8 mouse cellular contexts compared by ENCODE assay signal in genomic region chrX:140598850-140599560, GRCm38 (mm10). TPM values are rescaled to one million over a fixed set of nuclear protein-coding genes. Genes with fewer than 3 reads are reported as not detected.
DNase-seq lines count a peak whose midpoint lies in the region; ATAC-seq and TF ChIP-seq lines count a peak whose summit lies in the region.

No protein-coding gene starts in this region.

- no peak for TF ChIP-seq POLR2A in lung, adult 2 months (IDR thresholded peaks at IDR 0.05; ENCODE audit: borderline replicate concordance, extremely low read depth, low read depth, low read length)
- no peak for TF ChIP-seq POLR2A in thymus, adult 2 months (IDR thresholded peaks at IDR 0.05; ENCODE audit: control insufficient read depth, extremely low read depth, insufficient read depth, low read length, poor library complexity)

- H3K36me3 ChIP-seq in embryonic facial prominence, embryonic 13.5 days: no peaks in the 10 kb centered on the region
- peaks cover 8% of the 10 kb centered on the region for H3K36me3 ChIP-seq in heart, embryonic 12.5 days
- no peaks in the 10 kb centered on the region for H3K36me3 ChIP-seq in kidney, embryonic 15.5 days
- no peaks in the 10 kb centered on the region for H3K36me3 ChIP-seq in neural tube, embryonic 14.5 days (ENCODE audit: control insufficient read depth, insufficient read depth, low read length)
- H3K36me3 ChIP-seq in thymus, adult 2 months (ENCODE audit: control insufficient read depth, insufficient read depth, low read length): no peaks in the 10 kb centered on the region

- H3K4me3 ChIP-seq in embryonic facial prominence, embryonic 13.5 days: peak overlapping the region; percentile 52
- H3K4me3 ChIP-seq in heart, embryonic 12.5 days: peak overlapping the region; percentile 67
- H3K4me3 ChIP-seq in kidney, embryonic 15.5 days (replicated peaks): peak overlapping the region; percentile 56
- H3K4me3 ChIP-seq in lung, adult 2 months (replicated peaks; ENCODE audit: extremely low read depth, low read depth, low read length): peak overlapping the region; percentile 67
- H3K4me3 ChIP-seq in neural tube, embryonic 14.5 days (ENCODE audit: low read depth, low read length): peak overlapping the region; percentile 44
- peak overlapping the region; percentile 47 for H3K4me3 ChIP-seq in thymus, adult 2 months (ENCODE audit: control insufficient read depth, insufficient read depth, low read length)

- 27% methylated on average over 61 of the region's 109 CpGs for WGBS in embryonic facial prominence, embryonic 13.5 days
- WGBS in heart, embryonic 12.5 days: 14% methylated on average over 48 of the region's 109 CpGs
- WGBS in kidney, embryonic 15.5 days: 18% methylated on average over 14 of the region's 109 CpGs
- 37% methylated on average over 101 of the region's 109 CpGs for WGBS in lung, adult 2 months
- no CpG with 5 or more reads among the region's 109 CpGs for WGBS in neural tube, embryonic 14.5 days
- WGBS in thymus, adult 2 months: 10% methylated on average over 28 of the region's 109 CpGs

- H3K9ac ChIP-seq in embryonic facial prominence, embryonic 13.5 days: peak overlapping the region; percentile 51; the same call in 1 of the 2 replicates
- H3K9ac ChIP-seq in heart, embryonic 12.5 days: peak overlapping the region; percentile 86
- 0 out of 2 replicates have a peak overlapping the region, but pooled peaks have one; percentile 14 for H3K9ac ChIP-seq in kidney, embryonic 15.5 days
- peak overlapping the region; percentile 39; the same call in 1 of the 2 replicates for H3K9ac ChIP-seq in neural tube, embryonic 14.5 days (replicated peaks; ENCODE audit: low read depth, low read length)

- no peak for TF ChIP-seq CTCF in lung, adult 2 months (IDR thresholded peaks at IDR 0.05; ENCODE audit: insufficient read depth, low read length)
- TF ChIP-seq CTCF in thymus, adult 2 months (IDR thresholded peaks at IDR 0.05; ENCODE audit: borderline replicate concordance, control insufficient read depth, extremely low read depth, insufficient read depth, low read length, poor library complexity): no peak

- H3K4me2 ChIP-seq in embryonic facial prominence, embryonic 13.5 days: peak overlapping the region; percentile 81
- peak overlapping the region; percentile 79 for H3K4me2 ChIP-seq in heart, embryonic 12.5 days
- H3K4me2 ChIP-seq in kidney, embryonic 15.5 days: peak overlapping the region; percentile 81
- H3K4me2 ChIP-seq in neural tube, embryonic 14.5 days (ENCODE audit: low read depth, low read length): peak overlapping the region; percentile 62

- peaks cover 66% of the 10 kb centered on the region for H3K27me3 ChIP-seq in embryonic facial prominence, embryonic 13.5 days
- peaks cover 33% of the 10 kb centered on the region; the same call in 1 of the 2 replicates for H3K27me3 ChIP-seq in heart, embryonic 12.5 days (replicated peaks)
- H3K27me3 ChIP-seq in kidney, embryonic 15.5 days: peaks cover 62% of the 10 kb centered on the region
- H3K27me3 ChIP-seq in neural tube, embryonic 14.5 days (ENCODE audit: control insufficient read depth, insufficient read depth, low read length): peaks cover 12% of the 10 kb centered on the region
- H3K27me3 ChIP-seq in thymus, adult 2 months (ENCODE audit: control insufficient read depth, insufficient read depth, low read length): peaks cover 13% of the 10 kb centered on the region

- H3K9me3 ChIP-seq in embryonic facial prominence, embryonic 13.5 days: no peaks in the 10 kb centered on the region
- peaks cover 3% of the 10 kb centered on the region; the same call in 1 of the 2 replicates for H3K9me3 ChIP-seq in heart, embryonic 12.5 days (replicated peaks)
- H3K9me3 ChIP-seq in kidney, embryonic 15.5 days (replicated peaks): no peaks in the 10 kb centered on the region
- H3K9me3 ChIP-seq in neural tube, embryonic 14.5 days (ENCODE audit: control insufficient read depth, low read length): no peaks in the 10 kb centered on the region

- H3K4me1 ChIP-seq in embryonic facial prominence, embryonic 13.5 days: no peaks in the 10 kb centered on the region
- no peaks in the 10 kb centered on the region for H3K4me1 ChIP-seq in heart, embryonic 12.5 days (replicated peaks)
- H3K4me1 ChIP-seq in kidney, embryonic 15.5 days: peaks cover 14% of the 10 kb centered on the region; the same call in 1 of the 2 replicates
- no peaks in the 10 kb centered on the region; the same call in 1 of the 2 replicates for H3K4me1 ChIP-seq in lung, adult 2 months (ENCODE audit: control insufficient read depth, insufficient read depth, low read length)
- no peaks in the 10 kb centered on the region for H3K4me1 ChIP-seq in neural tube, embryonic 14.5 days (ENCODE audit: control insufficient read depth, insufficient read depth, low read length)
- H3K4me1 ChIP-seq in thymus, adult 2 months (replicated peaks; ENCODE audit: control insufficient read depth, insufficient read depth, low read length): peaks cover 12% of the 10 kb centered on the region

- ATAC-seq in embryonic facial prominence, embryonic 13.5 days (ENCODE audit: insufficient number of reproducible peaks, insufficient read depth, low FRiP score, low TSS enrichment, low read depth): 0 out of 2 replicates have a peak, but pooled peaks have one; percentile 26
- ATAC-seq in heart, embryonic 12.5 days (ENCODE audit: insufficient number of reproducible peaks, low FRiP score): peak; percentile 81
- peak; percentile 88 for ATAC-seq in kidney, embryonic 15.5 days (replicated peaks; ENCODE audit: low FRiP score)
- peak; percentile 78 for ATAC-seq in neural tube, embryonic 14.5 days (ENCODE audit: low read depth)

- H3K27ac ChIP-seq in embryonic facial prominence, embryonic 13.5 days: no peak overlapping the region
- H3K27ac ChIP-seq in heart, embryonic 12.5 days (ENCODE audit: poor library complexity, severe bottlenecking): peak overlapping the region; percentile 88
- no peak overlapping the region for H3K27ac ChIP-seq in kidney, embryonic 15.5 days
- no peak overlapping the region for H3K27ac ChIP-seq in neural tube, embryonic 14.5 days (ENCODE audit: low read depth, low read length)
- H3K27ac ChIP-seq in thymus, adult 2 months (ENCODE audit: control insufficient read depth, insufficient read depth, low read length): no peak overlapping the region

- peak; percentile 75 for DNase-seq in A20 (ENCODE audit: low read depth, low spot score)
- peak; percentile 86 for DNase-seq in adrenal gland, adult 2 months
- DNase-seq in lung, adult 2 months: peak; percentile 56
- peak; percentile 49 for DNase-seq in thymus, adult 2 months

RNA-seq across cellular contexts. Expression of gene Tsc22d3, which starts 1.5 kb away (rescaled TPM):
- 100 to 1,000 TPM in 1 of 2 experiments, 10 to 100 TPM in 1; 77.4 to 136 TPM for total RNA-seq in adrenal gland, adult 2 months (2021)
- polyA plus RNA-seq in adrenal gland, adult 2 months (2012; rRNA removed): 53.1 and 71.8 TPM in 2 replicates
- 105 and 120 TPM in 2 replicates for polyA plus RNA-seq in embryonic facial prominence, embryonic 13.5 days (2015; fragmentation: Nextera tagmentation; extraction: Ambion mirVana)
- 198 and 207 TPM in 2 replicates for polyA plus RNA-seq in heart, embryonic 12.5 days (2016; fragmentation: Nextera tagmentation; extraction: Ambion mirVana)
- polyA plus RNA-seq in kidney, embryonic 15.5 days (2015; fragmentation: Nextera tagmentation; extraction: Ambion mirVana): 98.2 and 98.7 TPM in 2 replicates
- 128 and 308 TPM in 2 replicates for polyA plus RNA-seq in lung, adult 2 months (2012; rRNA removed)
- 124 and 132 TPM in 2 replicates for polyA plus RNA-seq in neural tube, embryonic 14.5 days (2014; fragmentation: Nextera tagmentation; extraction: Ambion mirVana)
- polyA plus RNA-seq in thymus, adult 2 months (2012; rRNA removed): 74.2 and 95.0 TPM in 2 replicates

Comparison
In these comparisons a context has a peak if more than half of its experiments do, and no peak if none do; other contexts are left out.
1. ATAC-seq: peak in every context shown above with its lines; median percentile 88 in kidney, embryonic 15.5 days; 81 in heart, embryonic 12.5 days; 78 in neural tube, embryonic 14.5 days; 26 in embryonic facial prominence, embryonic 13.5 days.
2. H3K9ac ChIP-seq: peak in every context shown above with its lines; median percentile 86 in heart, embryonic 12.5 days; 51 in embryonic facial prominence, embryonic 13.5 days; 39 in neural tube, embryonic 14.5 days; 14 in kidney, embryonic 15.5 days.